Mouse (Mus musculus) heart, postnatal 4 days (tissue): ENCODE measurements around the gene Phc3. TPM values are rescaled to one million over a fixed set of nuclear protein-coding genes. Genes with fewer than 3 reads are reported as not detected.

Experiments used
- DNase-seq: peaks from one replicate; pipeline ENCODE4 v3.0.0; 2021
- total RNA-seq, 2 experiments: library from RNA; stranded (reverse); gene quantifications; 2 replicates each; pipeline ENCODE4 v1.2.3; 2021

Gene Phc3
- total RNA-seq, 2 experiments from 2014 or later: 17.6 to 17.8 TPM

DNA sequence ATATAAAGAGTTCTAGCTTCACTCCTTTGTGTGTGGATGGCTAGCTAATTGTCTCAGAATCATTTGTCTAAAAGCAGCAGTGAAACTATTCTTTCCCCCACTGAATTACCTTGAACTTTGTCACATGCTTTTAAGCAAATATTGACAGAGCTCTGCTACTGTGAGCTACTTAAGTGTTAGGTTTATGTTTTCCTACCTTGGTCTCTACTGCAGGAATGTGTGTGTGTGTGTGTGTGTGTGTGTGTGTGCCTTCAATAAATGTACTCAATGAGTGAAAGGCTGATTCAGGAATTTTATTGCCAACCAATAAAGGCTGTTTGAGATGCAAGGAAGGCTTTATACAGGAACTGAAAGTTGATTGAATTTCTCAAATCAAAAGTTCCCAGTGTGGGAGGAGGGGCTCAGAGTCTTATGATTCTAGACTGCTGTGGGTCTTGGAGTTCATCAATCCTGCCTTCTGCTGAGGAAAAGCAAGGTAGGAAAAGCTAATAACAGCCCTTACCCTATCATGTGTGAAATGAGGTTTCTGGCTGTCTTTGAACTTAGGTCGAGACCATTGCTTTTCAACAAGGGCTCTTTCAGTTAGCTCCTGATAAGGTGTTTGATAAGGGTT is 7.9 kb upstream of the Phc3 start:
- DNase-seq: no peak

DNA sequence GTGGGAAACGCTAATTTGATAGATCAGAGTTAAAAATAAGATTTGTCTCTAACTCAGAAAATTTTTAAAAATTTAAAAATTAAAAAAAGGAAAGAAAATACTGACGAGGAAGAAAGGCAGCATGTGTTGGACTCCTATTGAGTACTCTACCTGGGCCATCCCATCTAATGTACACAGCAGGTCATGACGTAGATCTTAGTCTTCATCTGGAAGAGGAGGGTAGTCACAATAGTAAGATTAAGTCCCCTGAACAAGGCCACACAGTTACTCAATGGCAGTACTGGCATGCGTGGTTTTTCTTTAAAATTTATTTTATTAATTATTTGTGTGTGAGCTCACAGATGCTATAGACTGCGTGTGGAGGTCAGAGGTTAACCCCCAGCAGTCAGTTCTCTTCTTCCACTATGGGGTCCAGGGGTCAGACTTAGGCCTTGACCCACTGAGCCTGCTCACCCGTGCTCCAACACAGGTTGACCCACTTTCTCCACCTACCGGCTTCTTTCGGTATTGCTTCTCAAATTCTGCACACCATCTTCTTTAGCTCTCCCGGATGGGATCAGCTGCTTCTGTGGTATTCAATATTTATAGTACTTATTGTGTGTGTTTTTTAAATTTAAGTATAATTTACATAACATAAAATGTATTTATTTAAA is 6.0 kb upstream of the Phc3 start:
- DNase-seq: peak; percentile 79

DNA sequence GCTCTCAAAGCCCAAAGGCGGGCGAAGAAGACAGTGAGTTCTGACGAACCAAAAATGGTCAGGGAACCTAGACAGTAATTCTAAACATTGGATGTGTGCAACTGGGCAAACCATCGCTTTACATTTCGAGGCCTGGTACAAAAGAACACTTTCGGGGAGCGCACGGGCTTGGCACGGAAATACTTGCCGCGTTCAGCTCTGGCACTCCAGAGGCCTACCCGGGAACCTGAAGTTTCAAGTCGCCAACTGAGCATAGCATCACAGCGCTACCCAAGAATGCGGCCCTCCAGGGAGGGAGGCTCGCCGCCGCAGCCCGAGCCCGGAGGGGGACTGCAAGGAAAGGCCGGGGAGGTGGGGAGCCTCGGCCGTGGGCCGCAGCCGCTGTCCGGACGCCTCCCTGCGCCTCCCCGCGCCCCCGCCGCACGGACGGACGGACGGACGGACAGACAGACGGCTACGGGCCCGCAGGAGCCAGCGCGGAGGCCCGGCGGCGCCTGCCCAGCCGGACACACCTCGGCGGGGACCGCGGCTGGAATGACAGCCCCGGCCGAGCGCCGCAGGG is 603 bp downstream of the Phc3 start:
- peak; percentile 60 for DNase-seq

DNA sequence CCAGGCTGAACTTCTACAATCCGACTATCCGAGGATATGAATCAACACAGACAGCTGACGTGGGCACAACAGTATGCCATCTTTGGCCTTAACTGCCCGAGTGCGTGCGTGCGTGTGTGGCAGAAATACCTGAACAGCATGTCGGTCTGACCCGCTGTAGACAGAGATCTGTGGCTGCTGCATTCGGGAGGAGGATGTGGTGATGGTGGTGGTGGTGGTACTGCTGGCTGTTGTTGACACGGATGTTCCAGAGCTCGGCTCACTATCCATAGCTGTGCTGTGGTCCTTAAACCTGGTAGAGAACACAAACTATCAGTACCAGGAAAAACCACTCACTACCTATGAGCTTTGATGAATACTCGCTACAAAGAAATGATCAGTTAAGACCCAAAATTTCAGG is 3.6 kb downstream of the Phc3 start:
- DNase-seq: no peak

DNA sequence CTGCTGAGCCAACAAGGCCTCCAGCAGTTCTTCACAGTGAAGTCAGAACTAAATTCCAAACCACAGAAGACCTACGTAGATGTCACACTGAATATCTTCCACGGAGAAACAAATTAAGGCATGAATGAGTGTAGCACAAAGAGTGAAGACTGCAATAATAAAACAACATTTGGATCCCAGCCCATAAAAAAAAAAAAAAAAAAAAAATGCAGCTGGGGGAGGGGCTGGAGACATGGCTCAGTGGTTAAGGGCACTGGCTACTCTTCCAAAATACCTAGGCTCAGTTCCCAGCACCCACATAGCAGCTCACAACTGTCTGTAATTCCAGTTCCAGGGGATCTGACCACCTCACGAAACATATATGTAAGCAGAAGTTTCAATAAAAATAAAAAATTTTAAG is 5.0 kb downstream of the Phc3 start:
- no peak for DNase-seq

DNA sequence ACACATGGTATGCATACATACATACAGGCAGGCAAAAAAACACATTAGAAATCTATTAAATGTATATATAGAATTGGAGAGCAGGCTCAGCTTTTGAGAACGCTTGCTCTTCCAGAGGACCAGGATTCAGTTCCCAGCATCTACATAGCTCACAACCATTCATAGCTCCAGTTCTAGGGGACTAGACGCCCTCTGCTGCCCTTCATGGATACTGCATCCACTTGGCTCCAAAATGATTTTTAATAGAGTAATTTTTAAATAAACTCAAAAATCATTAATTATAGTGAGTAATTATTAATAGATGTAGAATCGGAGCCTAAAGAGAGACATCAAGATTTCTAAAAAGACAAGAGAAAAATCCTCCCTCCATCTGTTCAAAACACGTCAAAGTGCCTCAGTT is 6.1 kb downstream of the Phc3 start:
- DNase-seq: no peak

DNA sequence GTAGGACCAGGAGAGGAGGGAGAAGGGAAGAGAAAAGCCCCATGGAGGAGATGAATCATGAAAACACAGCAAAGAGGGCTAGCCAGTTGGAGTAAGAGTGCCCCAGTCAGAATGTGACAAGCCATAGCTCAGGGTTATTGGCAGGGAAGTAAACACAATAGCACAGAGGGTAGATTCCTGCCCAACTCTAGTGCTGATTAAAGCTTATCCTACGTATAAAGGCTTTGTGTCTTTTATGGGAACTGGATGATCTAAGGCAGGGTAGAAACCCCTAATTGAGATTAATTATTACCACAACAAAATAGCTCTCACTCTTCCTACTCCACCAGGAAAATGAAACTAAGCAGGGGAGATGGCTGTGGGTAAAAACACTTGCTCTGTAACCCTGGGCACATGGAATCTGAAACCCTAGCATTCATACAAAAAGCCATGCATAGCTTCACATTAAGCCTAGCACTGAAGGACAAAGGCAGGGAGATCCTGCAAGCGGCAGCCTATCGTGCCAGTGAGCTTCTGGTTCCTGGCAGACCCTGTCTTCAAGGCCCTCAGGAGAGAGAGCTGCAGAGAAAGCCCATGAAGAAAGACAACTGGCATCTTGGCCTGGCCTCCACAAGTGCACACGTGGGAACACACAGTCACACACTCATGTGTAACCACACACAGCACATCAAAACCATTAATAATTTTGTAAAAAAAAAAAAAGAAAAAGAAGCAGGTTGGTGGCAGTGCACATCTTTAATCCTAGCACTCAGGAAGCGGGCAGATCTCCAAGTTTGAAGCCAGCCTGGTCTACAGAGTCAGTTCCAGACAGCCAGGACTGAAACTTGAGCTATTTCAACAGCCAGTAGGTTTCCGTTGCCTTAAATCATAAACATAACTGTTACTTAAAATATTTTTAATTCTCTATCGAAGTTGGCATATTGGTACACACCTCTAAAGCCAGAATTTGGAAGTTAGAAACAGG is 9.1 kb downstream of the Phc3 start:
- DNase-seq: no peak

DNA sequence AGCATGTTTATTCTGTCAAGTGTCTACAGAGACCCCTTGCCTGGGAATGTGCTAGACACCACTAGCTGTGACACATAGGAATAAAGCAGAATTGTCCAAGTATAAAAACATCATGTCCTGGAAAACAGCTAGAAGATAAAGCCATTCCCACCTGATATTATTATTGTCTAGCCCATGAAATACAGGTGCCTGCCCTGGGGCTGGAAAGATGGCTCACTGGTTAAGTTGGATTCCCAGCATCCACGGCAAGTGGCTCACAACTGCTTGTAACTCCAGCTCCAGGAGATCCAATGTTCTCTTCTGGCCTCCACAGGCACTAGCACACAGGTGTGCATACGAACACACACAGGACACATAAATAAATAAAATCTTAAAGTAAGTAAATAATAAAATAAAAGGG is 10.5 kb downstream of the Phc3 start:
- DNase-seq: no peak

DNA sequence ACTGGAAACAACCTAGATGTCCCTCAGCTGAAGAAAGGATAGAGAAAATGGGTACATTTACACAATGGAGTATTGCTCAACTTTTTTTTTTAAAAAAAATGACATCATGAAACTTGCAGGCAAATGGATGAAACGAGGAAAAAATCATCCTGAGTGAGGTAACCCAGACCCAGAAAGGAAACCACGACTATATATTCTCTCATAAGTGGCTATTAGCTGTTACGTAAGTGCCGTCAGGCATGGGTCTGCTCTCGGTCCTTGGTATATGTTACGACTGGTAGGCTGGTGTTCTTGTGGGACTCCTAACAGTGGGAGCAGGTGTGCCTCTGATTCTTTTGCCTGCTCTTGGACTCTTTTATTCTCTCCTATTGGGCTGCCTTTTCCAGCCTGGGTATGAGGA is 12.9 kb downstream of the Phc3 start:
- no peak for DNase-seq

DNA sequence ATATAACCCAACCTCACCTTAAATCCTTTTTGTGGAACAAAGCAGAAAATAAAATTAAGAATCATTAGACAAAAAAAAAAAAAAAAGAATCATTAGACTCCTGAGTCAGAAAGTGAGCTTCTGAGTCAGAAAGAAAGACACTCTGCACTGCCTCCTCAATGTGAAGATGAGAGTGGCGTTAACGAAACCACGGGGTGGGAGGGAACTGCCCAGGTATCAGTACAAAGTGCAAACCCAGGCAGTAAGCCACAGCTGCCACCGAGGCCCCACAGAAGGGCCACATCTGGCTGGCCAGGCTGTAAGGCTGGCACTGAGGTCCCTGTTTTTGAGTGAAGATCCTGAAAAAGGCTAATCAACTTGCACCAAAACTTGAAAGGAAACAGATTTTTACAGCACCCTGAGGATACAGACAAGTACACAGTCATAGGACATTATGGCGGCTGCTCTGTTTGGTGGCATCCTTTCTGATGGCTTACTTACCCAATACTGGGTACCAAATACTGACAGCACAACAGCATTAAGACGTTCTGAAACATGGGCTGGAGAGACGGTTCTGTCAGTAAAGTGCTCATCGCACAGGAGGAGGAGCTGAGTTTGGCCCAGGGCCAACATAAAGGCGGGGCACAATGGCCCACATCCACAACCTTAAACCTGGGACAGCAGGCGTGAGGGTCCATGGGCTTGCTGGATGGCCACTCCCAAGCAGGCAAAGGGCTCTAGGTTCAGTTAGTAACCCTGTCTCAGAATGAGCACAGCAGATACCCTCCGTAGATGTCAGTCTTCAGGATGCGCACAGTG is 16.7 kb downstream of the Phc3 start:
- DNase-seq: no peak

DNA sequence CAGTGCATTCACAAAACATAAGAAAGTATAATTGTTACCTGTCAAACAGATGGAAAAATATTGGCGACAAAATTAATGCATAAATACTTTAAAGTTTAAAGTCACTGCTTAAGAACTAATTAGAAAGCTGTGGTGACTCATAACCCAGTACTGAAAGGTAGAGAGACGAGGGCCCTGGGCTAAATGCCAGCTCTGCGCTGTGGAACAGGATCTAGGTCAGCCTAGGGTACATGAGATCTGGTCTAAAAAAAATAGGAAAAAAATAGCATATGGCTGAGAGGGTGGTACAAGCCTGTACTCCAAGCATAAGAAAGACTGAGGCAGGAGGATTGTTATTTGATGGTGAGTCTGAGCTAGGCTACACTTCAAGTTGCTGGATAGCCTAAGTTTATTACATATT is 17.6 kb downstream of the Phc3 start:
- DNase-seq: peak; percentile 24

DNA sequence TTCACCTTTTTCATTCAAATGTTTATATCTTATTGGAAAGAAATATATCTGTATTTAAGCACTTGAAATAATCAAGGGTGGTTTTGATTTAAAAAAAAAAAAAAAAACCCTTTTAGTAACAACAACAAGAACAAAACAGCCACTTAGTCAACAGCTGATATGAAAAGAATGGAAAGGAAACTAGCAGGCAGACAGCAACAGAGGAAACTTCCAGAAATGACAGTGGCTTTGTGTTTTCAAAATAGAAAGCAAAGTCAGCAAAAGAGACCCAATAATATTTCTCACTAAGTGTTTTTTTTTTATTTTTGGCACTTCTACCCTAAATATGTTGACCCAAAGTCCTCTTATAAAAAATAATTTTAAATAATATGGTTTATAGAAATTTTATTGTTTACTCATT is 34.8 kb downstream of the Phc3 start:
- DNase-seq: no peak

DNA sequence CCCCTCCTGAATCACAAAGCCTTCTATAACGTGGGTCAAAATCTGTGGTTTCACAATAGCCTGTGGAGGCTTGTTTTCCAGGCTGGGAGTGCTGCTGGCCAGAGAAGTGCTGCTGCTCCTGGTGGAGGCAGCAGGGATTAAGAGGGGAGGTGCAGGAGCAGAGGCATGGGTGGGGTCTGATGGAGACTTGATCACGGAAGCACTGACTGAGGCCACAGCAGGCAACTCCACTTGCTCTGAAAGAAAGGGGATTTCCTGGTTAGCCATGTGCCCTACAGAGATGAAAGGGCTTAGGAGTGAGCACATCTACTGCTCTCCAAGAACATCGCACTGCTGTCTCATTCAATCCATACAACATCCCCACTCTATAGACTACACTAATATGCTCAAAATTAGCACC is 39.4 kb downstream of the Phc3 start:
- DNase-seq: peak; percentile 9

DNA sequence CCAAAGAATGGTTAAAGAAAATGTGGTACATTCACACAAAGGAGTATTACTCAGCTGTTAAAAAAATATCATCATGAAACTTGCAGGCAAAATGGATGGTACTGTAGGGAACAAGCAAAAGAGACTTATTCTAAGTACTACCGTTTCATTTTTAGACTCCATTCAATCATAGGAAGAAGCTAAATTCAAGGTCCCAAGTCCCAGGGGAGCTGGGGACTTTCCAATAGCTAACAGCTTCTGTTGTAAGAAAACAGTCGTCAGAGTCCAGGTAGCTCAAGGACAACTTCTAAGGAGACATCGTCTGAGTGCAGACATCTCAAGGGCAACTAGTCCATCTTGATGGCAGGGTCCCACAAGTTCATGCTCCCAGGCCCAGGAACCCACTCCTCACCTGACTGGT is 41.6 kb downstream of the Phc3 start:
- DNase-seq: no peak

DNA sequence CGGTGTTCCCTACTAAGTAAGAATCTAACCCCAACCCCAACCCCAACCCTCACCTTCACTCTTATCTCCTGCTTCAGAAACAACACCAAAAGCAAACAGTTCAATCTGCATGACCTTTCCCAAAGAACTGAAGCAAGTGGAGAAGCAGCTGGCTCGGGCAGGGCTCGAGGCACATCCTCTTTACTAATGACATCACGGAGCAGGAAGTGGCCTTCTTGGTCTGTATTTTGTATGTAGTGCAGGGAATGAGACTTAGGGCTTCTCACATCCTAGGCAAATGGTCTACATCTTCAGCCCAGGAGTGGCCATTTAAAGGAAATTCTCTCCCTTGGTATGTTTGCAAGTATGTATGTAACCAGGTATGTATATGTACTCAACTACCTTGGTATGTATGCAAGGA is 52.1 kb downstream of the Phc3 start:
- no peak for DNase-seq

DNA sequence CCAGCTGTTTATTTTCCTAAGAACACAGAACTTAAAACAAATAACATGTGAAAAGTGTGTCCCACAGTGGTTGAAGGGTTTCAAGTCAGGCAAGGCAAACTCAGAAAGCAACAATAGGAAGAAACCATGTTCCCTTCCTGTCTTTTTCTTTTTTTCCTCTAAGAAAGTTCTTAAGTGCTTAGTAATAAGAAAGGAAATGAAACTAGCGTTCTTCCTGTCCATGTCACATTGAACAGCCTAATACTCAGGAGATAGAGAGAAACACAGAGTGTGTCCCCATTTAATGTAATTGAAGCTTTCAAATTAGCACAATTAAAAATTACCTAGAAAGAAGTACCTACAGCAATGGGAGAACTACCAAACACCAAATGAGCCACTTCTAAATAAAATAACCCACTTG is 64.6 kb downstream of the Phc3 start:
- no peak for DNase-seq

DNA sequence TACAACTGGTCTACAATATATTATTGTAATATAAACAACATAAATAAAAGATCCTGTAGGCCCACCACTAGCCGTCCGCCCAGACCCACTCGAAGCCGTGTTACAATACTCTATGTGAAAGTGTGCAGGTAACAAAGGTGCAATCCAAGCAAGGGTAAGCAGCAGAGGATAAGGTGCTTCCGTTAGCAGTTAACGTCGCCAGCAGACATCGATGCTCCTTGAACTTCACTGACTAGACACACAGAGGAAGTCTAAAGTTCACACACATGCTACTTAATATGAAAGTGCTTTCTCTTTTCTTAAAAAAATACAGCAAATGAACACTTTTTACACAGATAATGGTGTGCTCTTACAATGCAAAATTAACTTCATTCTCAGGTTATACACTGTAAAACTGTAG is 69.8 kb downstream of the Phc3 start:
- no peak for DNase-seq

DNA sequence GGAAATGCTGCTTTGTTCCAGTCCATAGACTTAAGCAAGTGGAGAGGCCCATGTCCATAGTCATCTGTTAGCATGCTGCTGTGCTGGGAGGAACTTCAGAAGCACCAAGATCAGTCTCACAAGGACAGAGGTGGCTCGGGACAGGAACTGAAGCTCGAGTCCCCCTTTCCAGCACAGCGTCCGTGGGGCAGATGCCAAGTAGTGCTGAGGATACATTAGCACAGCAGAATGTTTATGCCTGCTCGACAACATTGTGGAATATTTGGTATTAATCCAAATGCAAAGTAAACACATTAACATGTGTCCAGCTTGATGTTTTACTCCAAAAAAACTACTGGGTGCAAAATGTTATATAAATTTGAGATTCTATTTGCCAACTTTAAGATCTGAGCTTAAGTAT is 72.5 kb downstream of the Phc3 start:
- DNase-seq: no peak

DNA sequence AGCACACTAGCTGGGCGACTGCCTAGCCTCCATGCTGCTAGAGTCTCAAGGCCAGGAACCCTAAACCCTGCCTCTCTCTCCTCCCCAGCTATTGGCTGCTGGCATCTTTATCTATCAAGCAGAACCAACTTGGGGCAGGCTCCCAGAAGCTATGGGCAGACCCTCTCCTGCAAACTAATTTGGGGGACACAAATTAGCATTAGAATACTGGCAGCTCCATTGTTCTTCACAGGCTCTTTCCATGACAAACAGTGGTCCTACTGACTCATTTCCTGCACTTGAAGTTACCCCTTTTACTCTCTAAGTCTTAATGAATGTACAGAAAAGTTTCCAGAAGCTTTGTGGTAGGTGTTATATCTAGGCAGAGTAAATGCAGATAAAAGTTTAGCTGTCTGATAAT is 80.2 kb downstream of the Phc3 start:
- DNase-seq: no peak

DNA sequence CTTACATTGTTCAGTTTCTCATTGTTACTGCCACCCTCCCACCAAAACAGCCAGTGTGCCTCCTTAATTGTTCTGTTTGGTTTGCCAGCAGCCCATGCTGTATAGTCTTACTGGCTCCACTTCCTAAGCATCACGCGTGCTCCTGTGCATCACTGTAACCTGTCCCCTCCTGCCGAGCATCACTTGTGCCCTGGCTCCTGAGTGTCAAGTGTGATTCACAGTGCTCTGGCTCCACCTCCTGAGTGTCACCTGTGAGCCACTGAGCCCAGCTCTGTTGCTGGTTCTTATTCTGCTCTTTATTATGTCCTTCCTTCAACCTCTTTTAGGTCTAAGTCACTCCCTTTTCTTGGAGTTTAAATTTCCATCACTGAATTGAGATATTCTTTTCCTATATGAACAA is 81.8 kb downstream of the Phc3 start:
- DNase-seq: no peak

DNA sequence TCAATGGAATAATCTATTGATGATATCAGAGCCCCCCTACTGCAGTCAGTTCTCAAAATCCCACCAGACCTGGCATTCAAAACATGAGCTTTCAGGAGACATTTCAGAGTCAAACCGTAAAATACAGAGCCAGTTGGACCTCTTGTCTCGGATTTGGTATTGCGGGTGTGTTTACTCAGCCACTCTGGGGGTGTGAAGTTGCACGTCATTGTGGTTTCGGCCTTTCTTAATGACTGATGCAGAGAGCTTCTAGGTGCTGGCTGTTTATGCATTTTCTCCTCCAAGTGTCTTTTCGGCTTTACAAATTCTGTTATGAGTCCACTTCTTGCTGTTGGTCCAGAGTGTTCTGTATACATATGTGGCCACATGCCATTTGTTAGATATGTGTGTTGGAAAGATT is 92.5 kb downstream of the Phc3 start:
- no peak for DNase-seq

DNA sequence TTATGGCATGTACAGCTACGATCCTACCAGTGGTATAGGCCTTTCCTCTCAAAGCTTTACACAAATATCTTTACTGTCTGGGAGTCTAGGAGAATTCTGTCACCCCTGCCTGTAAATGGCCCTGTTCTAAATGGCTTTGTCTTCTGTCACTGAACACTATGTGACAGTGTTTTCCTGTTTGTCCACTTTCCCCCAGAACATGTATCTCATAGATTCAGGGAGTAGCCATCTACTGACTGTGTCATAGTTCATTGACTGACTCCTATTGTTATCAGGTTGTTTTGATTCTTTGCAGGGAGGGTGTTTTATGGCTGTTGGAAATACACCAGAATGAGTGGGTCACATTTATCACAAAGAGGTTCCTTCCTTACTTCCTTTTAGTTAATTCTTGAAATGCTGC is 99.2 kb downstream of the Phc3 start:
- no peak for DNase-seq

DNA sequence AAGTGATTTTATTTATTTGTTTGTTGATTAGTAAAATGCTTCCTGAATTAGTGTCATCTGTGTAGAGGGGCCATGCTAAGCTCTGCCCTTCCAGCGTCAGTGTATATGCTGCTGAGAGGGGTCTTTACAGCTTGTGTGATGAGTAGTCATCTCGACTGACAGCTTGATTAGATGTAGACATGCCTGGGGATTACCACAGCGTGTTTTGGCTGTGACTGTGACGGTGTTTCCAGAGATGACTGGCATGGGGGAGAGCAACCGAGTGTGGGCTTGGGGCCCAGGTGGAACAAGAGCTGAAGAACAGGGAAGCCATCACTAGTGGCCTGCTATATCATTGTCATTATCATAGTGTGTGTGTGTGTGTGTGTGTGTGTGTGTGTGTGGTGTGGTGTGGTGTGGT is 100.6 kb downstream of the Phc3 start:
- DNase-seq: no peak
